Mouse (Mus musculus) hindbrain, embryonic 16.5 days (tissue): ENCODE results near the gene Slc38a2. TPM values are rescaled to one million over a fixed set of nuclear protein-coding genes. Genes with fewer than 3 reads are reported as not detected.

Experiments
- ATAC-seq: fragments of 200-750 bp; cut with Nextera tagmentation; 2 replicates; pipeline ENCODE4 v1.8.0; 2017; ENCODE audit warnings: moderate TSS enrichment, moderate library complexity
- H3K27ac ChIP-seq: fragments of 300-500 bp; sonication (generic); 2 replicates; pipeline ENCODE4 v1.5.1; 2014; ENCODE audit warnings: low read depth, mild to moderate bottlenecking, control low read depth, low read length, moderate library complexity
- H3K27me3 ChIP-seq: fragments of 300-500 bp; sonication (generic); replicated peaks from 2 replicates; pipeline ENCODE4 v1.6.1; 2014; ENCODE audit warnings: low read length; ENCODE audit not compliant: control insufficient read depth, insufficient read depth
- H3K36me3 ChIP-seq: fragments of 300-500 bp; sonication (generic); 2 replicates; pipeline ENCODE4 v1.6.1; 2014; ENCODE audit warnings: mild to moderate bottlenecking, low read length, moderate library complexity, mixed read lengths; ENCODE audit not compliant: control insufficient read depth, insufficient read depth
- H3K4me1 ChIP-seq: fragments of 300-500 bp; sonication (generic); 2 replicates; pipeline ENCODE4 v1.6.1; 2014; ENCODE audit warnings: low read depth, low read length; ENCODE audit not compliant: control insufficient read depth, insufficient read depth
- H3K4me2 ChIP-seq: fragments of 300-500 bp; sonication (generic); 2 replicates; pipeline ENCODE4 v1.6.1; 2014; ENCODE audit warnings: mild to moderate bottlenecking, low read length, control low read depth, moderate library complexity
- H3K4me3 ChIP-seq: fragments of 300-500 bp; sonication (generic); 2 replicates; pipeline ENCODE4 v1.5.1; 2014; ENCODE audit warnings: mild to moderate bottlenecking, low read length, control low read depth, moderate library complexity
- H3K9ac ChIP-seq: fragments of 300-500 bp; sonication (generic); 2 replicates; pipeline ENCODE4 v1.6.1; 2014; ENCODE audit warnings: low read depth, mild to moderate bottlenecking, control low read depth, low read length, moderate library complexity
- H3K9me3 ChIP-seq: fragments of 300-500 bp; sonication (generic); 2 replicates; pipeline ENCODE4 v1.6.1; 2014; ENCODE audit warnings: mild to moderate bottlenecking, low read length, moderate library complexity; ENCODE audit not compliant: control insufficient read depth
- WGBS: fragments of 180-500 bp; shearing (Covaris S2); extraction: QIAGEN DNeasy Blood & Tissue Kit; methylation state at CpG from one replicate; pipeline ENCODE4 v1.1.7; 2014; 5-methylcytosine and 5-hydroxymethylcytosine counted together
- polyA plus RNA-seq: library from polyadenylated mRNA; unstranded; fragments of >200 nt; fragmentation: Nextera tagmentation; extraction: Ambion mirVana; gene quantifications from 2 replicates; pipeline ENCODE4 v1.2.1, GENCODE M21; 2015

The Slc38a2 gene
- polyA plus RNA-seq, 1 experiment from 2014 or later = 87.4 TPM

GRCm38 (mm10) chr15:96660590-96661141, 38.9 kb downstream of the Slc38a2 start:
- no peak overlapping the region for H3K4me2 ChIP-seq
- WGBS = 65% methylated on average over 13 of the region's 13 CpGs
- no peak overlapping the region for H3K4me3 ChIP-seq
- no peak overlapping the region for H3K27ac ChIP-seq
- no peak overlapping the region for H3K9ac ChIP-seq
- no peaks in the 10 kb centered on the region for H3K36me3 ChIP-seq
- no peaks in the 10 kb centered on the region for H3K4me1 ChIP-seq
- no peaks in the 10 kb centered on the region for H3K9me3 ChIP-seq
- no peak for ATAC-seq
- no peaks in the 10 kb centered on the region for H3K27me3 ChIP-seq

GRCm38 (mm10) chr15:96658275-96658602, 41.3 kb downstream of the Slc38a2 start:
- Histone ChIP-seq H3K4me2 (no peak overlapping the region), H3K9ac (no peak overlapping the region), H3K36me3 (no peaks in the 10 kb centered on the region), H3K9me3 (no peaks in the 10 kb centered on the region), H3K4me1 (no peaks in the 10 kb centered on the region), H3K27me3 (no peaks in the 10 kb centered on the region), H3K27ac (no peak overlapping the region), H3K4me3 (no peak overlapping the region)
- ATAC-seq = no peak
- WGBS = 74% methylated on average over 14 of the region's 14 CpGs

GRCm38 (mm10) chr15:96657576-96658274, 41.8 kb downstream of the Slc38a2 start:
- no peak overlapping the region for H3K27ac ChIP-seq
- ATAC-seq = no peak
- no peak overlapping the region for H3K4me2 ChIP-seq
- no peaks in the 10 kb centered on the region for H3K36me3 ChIP-seq
- whole genome bisulfite sequencing = 78% methylated on average over 17 of the region's 17 CpGs
- no peak overlapping the region for H3K4me3 ChIP-seq
- no peaks in the 10 kb centered on the region for H3K27me3 ChIP-seq
- no peak overlapping the region for H3K9ac ChIP-seq
- no peaks in the 10 kb centered on the region for H3K9me3 ChIP-seq
- no peaks in the 10 kb centered on the region for H3K4me1 ChIP-seq

- no peak overlapping the region for H3K4me3 ChIP-seq
- H3K9ac ChIP-seq = no peak overlapping the region
- no peak overlapping the region for H3K27ac ChIP-seq
- no peaks in the 10 kb centered on the region for H3K4me1 ChIP-seq
- no peaks in the 10 kb centered on the region for H3K36me3 ChIP-seq
- no peaks in the 10 kb centered on the region for H3K9me3 ChIP-seq
- no peak overlapping the region for H3K4me2 ChIP-seq
- 94% methylated on average over 14 of the region's 14 CpGs for WGBS
- no peaks in the 10 kb centered on the region for H3K27me3 ChIP-seq
- ATAC-seq = no peak
Measured at GRCm38 (mm10) chr15:96655514-96655913, 44.0 kb downstream of the Slc38a2 start.

- H3K9ac ChIP-seq = no peak overlapping the region
- H3K27me3 ChIP-seq = no peaks in the 10 kb centered on the region
- H3K36me3 ChIP-seq = no peaks in the 10 kb centered on the region
- WGBS = 80% methylated on average over 8 of the region's 8 CpGs
- H3K9me3 ChIP-seq = no peaks in the 10 kb centered on the region
- H3K4me2 ChIP-seq = no peak overlapping the region
- H3K27ac ChIP-seq = no peak overlapping the region
- H3K4me1 ChIP-seq = no peaks in the 10 kb centered on the region
- H3K4me3 ChIP-seq = no peak overlapping the region
- no peak for ATAC-seq
Measured at GRCm38 (mm10) chr15:96654714-96655113, 44.8 kb downstream of the Slc38a2 start.

GRCm38 (mm10) chr15:96653011-96653410, 46.5 kb downstream of the Slc38a2 start:
- no peak for ATAC-seq
- 88% methylated on average over 16 of the region's 16 CpGs for WGBS

GRCm38 (mm10) chr15:96652531-96652930, 47.0 kb downstream of the Slc38a2 start:
- 41% methylated on average over 10 of the region's 10 CpGs for WGBS
- Histone ChIP-seq H3K36me3 (no peaks in the 10 kb centered on the region), H3K9me3 (no peaks in the 10 kb centered on the region), H3K4me1 (no peaks in the 10 kb centered on the region), H3K9ac (no peak overlapping the region), H3K4me3 (no peak overlapping the region), H3K27ac (no peak overlapping the region), H3K27me3 (no peaks in the 10 kb centered on the region), H3K4me2 (0 out of 2 replicates have a peak overlapping the region, but pooled peaks have one; percentile 1)
- ATAC-seq = no peak

More at GRCm38 (mm10) chr15:96653011-96653410, 46.5 kb downstream of the Slc38a2 start:
- H3K4me1 ChIP-seq = no peaks in the 10 kb centered on the region
- H3K36me3 ChIP-seq = no peaks in the 10 kb centered on the region
- H3K27ac ChIP-seq = no peak overlapping the region
- H3K4me2 ChIP-seq = no peak overlapping the region
- H3K9me3 ChIP-seq = no peaks in the 10 kb centered on the region
- no peaks in the 10 kb centered on the region for H3K27me3 ChIP-seq
- no peak overlapping the region for H3K4me3 ChIP-seq
- no peak overlapping the region for H3K9ac ChIP-seq

- no peak overlapping the region for H3K9ac ChIP-seq
- no peaks in the 10 kb centered on the region for H3K9me3 ChIP-seq
- no peak for ATAC-seq
- H3K4me3 ChIP-seq = no peak overlapping the region
- H3K27ac ChIP-seq = no peak overlapping the region
- H3K4me2 ChIP-seq = peak overlapping the region; percentile 33
- peaks cover 3% of the 10 kb centered on the region; the same call in 1 of the 2 replicates for H3K4me1 ChIP-seq
- no peaks in the 10 kb centered on the region for H3K27me3 ChIP-seq
- no peaks in the 10 kb centered on the region for H3K36me3 ChIP-seq
- WGBS = 43% methylated on average over 14 of the region's 15 CpGs
Measured at GRCm38 (mm10) chr15:96647376-96647775, 52.2 kb downstream of the Slc38a2 start.

GRCm38 (mm10) chr15:96642436-96643405, 56.8 kb downstream of the Slc38a2 start, which contains the start of gene Slc38a1:
Gene Slc38a1, minus strand, starts transcription at chr15:96642913.
- peak within 1 kb of the TSS; percentile 92 for H3K4me3 ChIP-seq
- under 1% methylated on average over 66 of the region's 70 CpGs for WGBS

More at GRCm38 (mm10) chr15:96642436-96643405, 56.8 kb downstream of the Slc38a2 start, which contains the start of gene Slc38a1:
- Histone ChIP-seq H3K27ac (peak within 1 kb of the TSS; percentile 100), H3K27me3 (no peaks in the 10 kb centered on the region), H3K9me3 (no peaks in the 10 kb centered on the region), H3K4me1 (peaks cover 23% of the 10 kb centered on the region), H3K9ac (peak within 1 kb of the TSS; percentile 100), H3K36me3 (no peaks in the 10 kb centered on the region), H3K4me2 (peak within 1 kb of the TSS; percentile 87)
- peak; percentile 82 for ATAC-seq
